Mouse (Mus musculus) cortical plate, adult 2 months (tissue): Measurements from ENCODE around the gene Rims1. TPM values are rescaled to one million over a fixed set of nuclear protein-coding genes. Genes with fewer than 3 reads are reported as not detected.

Source experiments
- H3K27ac ChIP-seq: fragments of 200-500 bp; 2 replicates; pipeline ENCODE4 v1.5.1; 2012; ENCODE audit warnings: low read length, control low read depth, inconsistent platforms; ENCODE audit not compliant: insufficient read depth
- H3K4me1 ChIP-seq: fragments of 200-500 bp; 2 replicates; pipeline ENCODE4 v1.6.1; 2011; ENCODE audit warnings: low read length; ENCODE audit not compliant: control insufficient read depth, insufficient read depth
- H3K4me3 ChIP-seq: fragments of 200-500 bp; 2 replicates; pipeline ENCODE4 v1.5.1; 2011; ENCODE audit warnings: mild to moderate bottlenecking, low read length, control low read depth; ENCODE audit not compliant: insufficient read depth
- CTCF ChIP-seq: fragments of 200-500 bp; IDR thresholded peaks from 2 replicates; pipeline ENCODE4 v1.5.1; 2011; ENCODE audit warnings: mild to moderate bottlenecking, control low read depth, low read length; ENCODE audit not compliant: insufficient read depth; ENCODE audit errors: extremely low read depth
- POLR2A ChIP-seq: fragments of 200-500 bp; IDR thresholded peaks from 2 replicates; pipeline ENCODE4 v1.6.1; 2011; ENCODE audit warnings: mild to moderate bottlenecking, low read length, control low read depth; ENCODE audit not compliant: insufficient read depth; ENCODE audit errors: extremely low read depth
- polyA plus RNA-seq: library from polyadenylated mRNA; depleted of rRNA; stranded (reverse); fragments of >200 nt; gene quantifications from 2 replicates; pipeline ENCODE4 v1.2.3, GENCODE M21; 2012

Rims1 gene
- polyA plus RNA-seq, 1 experiment, result 191 TPM

DNA sequence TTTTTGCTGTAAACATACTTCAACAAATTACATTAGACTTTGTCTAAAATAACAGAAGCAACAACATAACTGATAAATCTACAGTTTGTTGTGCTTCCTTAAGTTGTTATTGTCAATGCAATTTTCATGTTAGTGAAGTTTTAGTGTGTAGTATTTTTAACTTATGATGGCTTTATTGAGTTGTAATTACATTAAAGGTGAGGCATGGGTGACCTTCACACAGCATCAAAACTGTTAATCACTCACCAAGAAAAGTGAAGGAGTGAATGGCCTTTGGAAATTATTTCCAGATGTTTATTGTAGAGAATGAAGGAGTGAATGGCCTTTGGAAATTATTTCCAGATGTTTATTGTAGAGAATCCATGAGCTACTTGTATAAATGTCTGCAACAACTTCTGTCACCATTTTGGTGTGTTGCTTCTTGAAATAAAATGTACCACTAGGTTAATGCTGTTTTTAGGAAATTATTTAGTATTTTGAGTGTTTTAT is 556.9 kb downstream of the Rims1 start:
- no peak for TF ChIP-seq POLR2A
- TF ChIP-seq CTCF, result no peak
- Histone ChIP-seq H3K4me1 (peaks cover 2% of the 10 kb centered on the region; the same call in 1 of the 2 replicates), H3K27ac (no peak overlapping the region), H3K4me3 (no peak overlapping the region)

DNA sequence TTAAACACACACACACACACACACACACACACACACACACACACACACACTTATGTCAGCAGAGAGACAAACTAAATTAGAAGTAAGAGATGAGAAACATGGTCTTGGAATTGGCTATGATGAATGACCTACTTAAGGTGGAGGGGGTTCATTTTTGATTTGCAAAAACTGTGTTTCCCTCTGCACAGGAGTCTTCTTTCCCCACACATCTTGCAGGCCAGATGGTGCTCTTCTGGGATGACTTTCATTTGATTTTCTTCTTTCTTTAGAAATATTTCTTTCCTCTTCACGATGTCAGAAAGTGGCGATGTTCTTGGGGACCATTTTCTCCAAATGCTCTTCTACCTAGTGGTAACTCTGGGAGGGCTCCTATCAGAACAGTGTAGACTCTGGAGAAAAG is 560.0 kb downstream of the Rims1 start:
- Histone ChIP-seq H3K27ac (no peak overlapping the region), H3K4me3 (no peak overlapping the region), H3K4me1 (peaks cover 2% of the 10 kb centered on the region; the same call in 1 of the 2 replicates)
- TF ChIP-seq CTCF (no peak), POLR2A (no peak)
